Mouse (Mus musculus) effector memory CD4-positive, alpha-beta T cell, adult 7 months (primary cell): ENCODE data around the gene Sox2. TPM values are rescaled to one million over a fixed set of nuclear protein-coding genes. Genes with fewer than 3 reads are reported as not detected.

ENCODE experiments used
- polyA plus RNA-seq: library from polyadenylated mRNA; unstranded; fragments of 100-300 nt; shearing (Covaris generic); gene quantifications from one replicate; pipeline ENCODE4 v1.2.1, GENCODE M21; 2017

The Sox2 gene
- polyA plus RNA-seq: not detected

DNA sequence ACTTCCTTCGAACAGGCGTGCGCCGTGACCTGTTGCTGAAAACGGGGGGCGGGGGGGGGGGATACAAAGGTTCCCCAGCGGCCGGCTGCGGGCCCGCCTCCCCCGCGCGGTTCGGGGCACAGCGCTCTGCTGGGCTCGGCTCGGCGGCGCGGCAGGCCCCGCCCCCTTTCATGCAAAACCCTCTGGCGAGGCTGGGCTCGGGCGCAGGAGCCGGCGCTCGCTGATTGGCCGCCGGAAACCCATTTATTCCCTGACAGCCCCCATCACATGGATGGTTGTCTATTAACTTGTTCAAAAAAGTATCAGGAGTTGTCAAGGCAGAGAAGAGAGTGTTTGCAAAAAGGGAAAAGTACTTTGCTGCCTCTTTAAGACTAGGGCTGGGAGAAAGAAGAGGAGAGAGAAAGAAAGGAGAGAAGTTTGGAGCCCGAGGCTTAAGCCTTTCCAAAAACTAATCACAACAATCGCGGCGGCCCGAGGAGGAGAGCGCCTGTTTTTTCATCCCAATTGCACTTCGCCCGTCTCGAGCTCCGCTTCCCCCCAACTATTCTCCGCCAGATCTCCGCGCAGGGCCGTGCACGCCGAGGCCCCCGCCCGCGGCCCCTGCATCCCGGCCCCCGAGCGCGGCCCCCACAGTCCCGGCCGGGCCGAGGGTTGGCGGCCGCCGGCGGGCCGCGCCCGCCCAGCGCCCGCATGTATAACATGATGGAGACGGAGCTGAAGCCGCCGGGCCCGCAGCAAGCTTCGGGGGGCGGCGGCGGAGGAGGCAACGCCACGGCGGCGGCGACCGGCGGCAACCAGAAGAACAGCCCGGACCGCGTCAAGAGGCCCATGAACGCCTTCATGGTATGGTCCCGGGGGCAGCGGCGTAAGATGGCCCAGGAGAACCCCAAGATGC, at the start of gene Sox2:
Gene Sox2, plus strand, starts transcription at position 680 of the 895 bp plus-strand sequence.

